Mouse (Mus musculus): ENCODE measurements at regions not wholly inside any gene's neighbourhood (a gene's known extent, or its start where the extent isn't known, plus 50 kb on each side); places are given as distances from the start of the nearest gene placed in this dataset.

- 45% methylated on average over 6 of the region's 6 CpGs for WGBS
- H3K27me3 ChIP-seq (ENCODE audit: control insufficient read depth, insufficient read depth, low read length): no peaks in the 10 kb centered on the region
- H3K4me3 ChIP-seq: no peak overlapping the region
- no peak overlapping the region for H3K9ac ChIP-seq (ENCODE audit: low read depth, low read length)
- no peak for DNase-seq
- intact Hi-C loops (cut with DNase I): no loop called here
- H3K4me1 ChIP-seq (ENCODE audit: control insufficient read depth, insufficient read depth, low read length): peaks cover 9% of the 10 kb centered on the region
- H3K79me2 ChIP-seq (replicated peaks; ENCODE audit: control insufficient read depth, insufficient read depth, low read length): no peaks in the 10 kb centered on the region
- 0 out of 2 replicates have a peak, but pooled peaks cover 3% of the 10 kb centered on the region for H3K36me3 ChIP-seq (ENCODE audit: control insufficient read depth, insufficient read depth, low read length)
- TF ChIP-seq CTCF (IDR thresholded peaks at IDR 0.05) (peak; percentile 43), POLR2A (IDR thresholded peaks at IDR 0.05; ENCODE audit: insufficient read depth, low read depth, low read length) (no peak), EP300 (IDR thresholded peaks at IDR 0.05; ENCODE audit: insufficient read depth, low read depth, low read length) (no peak)
- H3K27ac ChIP-seq: peak overlapping the region; percentile 43; the same call in 1 of the 2 replicates
Measured at GRCm38 (mm10) chr8:8831306-8831705, 141.0 kb upstream of the Arglu1 start.

DNA sequence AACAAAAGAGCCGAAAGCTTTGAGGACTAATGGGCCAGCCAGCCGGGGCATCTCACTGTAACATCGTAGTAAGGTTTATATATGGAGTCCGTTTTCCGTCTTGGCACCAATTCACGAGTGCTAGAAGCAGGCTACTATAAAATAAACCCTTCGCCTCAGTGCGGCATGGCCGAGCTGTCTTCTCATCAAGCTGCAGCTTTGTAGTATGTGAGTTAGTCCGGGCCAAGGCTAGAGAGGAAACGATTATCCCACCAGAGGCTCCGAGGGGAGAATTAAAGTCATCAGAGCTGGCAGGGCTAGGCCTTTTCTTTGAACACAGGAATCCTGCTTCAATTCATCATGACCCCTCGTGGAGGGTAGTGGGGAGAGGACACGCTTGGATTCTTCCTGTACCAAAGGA is 138.9 kb upstream of the Arglu1 start:
- DNase-seq: no peak
- H3K4me3 ChIP-seq: no peak overlapping the region
- intact Hi-C loops (cut with DNase I): loop anchor here (5.0 kb wide), 3 partner anchors 33 to 137 kb away; partner anchors contain the start of gene Arglu1
- no peaks in the 10 kb centered on the region for H3K27me3 ChIP-seq (ENCODE audit: control insufficient read depth, insufficient read depth, low read length)
- H3K4me1 ChIP-seq (ENCODE audit: control insufficient read depth, insufficient read depth, low read length): peaks cover 9% of the 10 kb centered on the region
- H3K27ac ChIP-seq: no peak overlapping the region
- H3K9ac ChIP-seq (ENCODE audit: low read depth, low read length): no peak overlapping the region
- H3K79me2 ChIP-seq (replicated peaks; ENCODE audit: control insufficient read depth, insufficient read depth, low read length): no peaks in the 10 kb centered on the region
- WGBS: 63% methylated on average over 14 of the region's 14 CpGs
- 0 out of 2 replicates have a peak, but pooled peaks cover 3% of the 10 kb centered on the region for H3K36me3 ChIP-seq (ENCODE audit: control insufficient read depth, insufficient read depth, low read length)
- TF ChIP-seq POLR2A (IDR thresholded peaks at IDR 0.05; ENCODE audit: insufficient read depth, low read depth, low read length): no peak
- TF ChIP-seq EP300 (IDR thresholded peaks at IDR 0.05; ENCODE audit: insufficient read depth, low read depth, low read length): no peak
- no peak for TF ChIP-seq CTCF (IDR thresholded peaks at IDR 0.05)

GRCm38 (mm10) chr8:8827555-8827954 is 137.2 kb upstream of the Arglu1 start:
- 0 out of 2 replicates have a peak, but pooled peaks cover 3% of the 10 kb centered on the region for H3K36me3 ChIP-seq (ENCODE audit: control insufficient read depth, insufficient read depth, low read length)
- intact Hi-C loops (cut with DNase I): loop anchor here (2.0 to 5.0 kb wide), 4 partner anchors 35 to 165 kb away; partner anchors contain the start of gene Arglu1
- DNase-seq: no peak
- H3K4me1 ChIP-seq (ENCODE audit: control insufficient read depth, insufficient read depth, low read length): peaks cover 9% of the 10 kb centered on the region
- 74% methylated on average over 7 of the region's 7 CpGs for WGBS
- H3K79me2 ChIP-seq (replicated peaks; ENCODE audit: control insufficient read depth, insufficient read depth, low read length): no peaks in the 10 kb centered on the region
- no peaks in the 10 kb centered on the region for H3K27me3 ChIP-seq (ENCODE audit: control insufficient read depth, insufficient read depth, low read length)
- peak overlapping the region; percentile 62 for H3K27ac ChIP-seq
- H3K4me3 ChIP-seq: no peak overlapping the region
- H3K9ac ChIP-seq (ENCODE audit: low read depth, low read length): no peak overlapping the region
- TF ChIP-seq CTCF (IDR thresholded peaks at IDR 0.05) (no peak), POLR2A (IDR thresholded peaks at IDR 0.05; ENCODE audit: insufficient read depth, low read depth, low read length) (no peak), EP300 (IDR thresholded peaks at IDR 0.05; ENCODE audit: insufficient read depth, low read depth, low read length) (no peak)

- peaks cover 9% of the 10 kb centered on the region for H3K4me1 ChIP-seq (ENCODE audit: control insufficient read depth, insufficient read depth, low read length)
- H3K36me3 ChIP-seq (ENCODE audit: control insufficient read depth, insufficient read depth, low read length): 0 out of 2 replicates have a peak, but pooled peaks cover 3% of the 10 kb centered on the region
- no peaks in the 10 kb centered on the region for H3K27me3 ChIP-seq (ENCODE audit: control insufficient read depth, insufficient read depth, low read length)
- H3K79me2 ChIP-seq (replicated peaks; ENCODE audit: control insufficient read depth, insufficient read depth, low read length): no peaks in the 10 kb centered on the region
- whole genome bisulfite sequencing: 36% methylated on average over 9 of the region's 9 CpGs
- DNase-seq: peak in 1 of 2 experiments; percentile 55
- TF ChIP-seq POLR2A (IDR thresholded peaks at IDR 0.05; ENCODE audit: insufficient read depth, low read depth, low read length): peak; percentile 30; the same call in 1 of the 2 replicates
- peak; percentile 55; the same call in 1 of the 2 replicates for TF ChIP-seq EP300 (IDR thresholded peaks at IDR 0.05; ENCODE audit: insufficient read depth, low read depth, low read length)
- no peak for TF ChIP-seq CTCF (IDR thresholded peaks at IDR 0.05)
- no peak overlapping the region for H3K4me3 ChIP-seq
- intact Hi-C loops (cut with DNase I): loop anchor here (2.0 to 5.0 kb wide), 4 partner anchors 36 to 166 kb away; partner anchors contain the start of gene Arglu1
- H3K9ac ChIP-seq (ENCODE audit: low read depth, low read length): no peak overlapping the region; the same call in 1 of the 2 replicates
- H3K27ac ChIP-seq: peak overlapping the region; percentile 62
Measured at GRCm38 (mm10) chr8:8826801-8827200, 136.5 kb upstream of the Arglu1 start.

GRCm38 (mm10) chr8:8824886-8825285 is 134.6 kb upstream of the Arglu1 start:
- no peak for DNase-seq
- no peak overlapping the region for H3K4me3 ChIP-seq
- 41% methylated on average over 5 of the region's 5 CpGs for WGBS
- no peaks in the 10 kb centered on the region for H3K79me2 ChIP-seq (replicated peaks; ENCODE audit: control insufficient read depth, insufficient read depth, low read length)
- H3K9ac ChIP-seq (ENCODE audit: low read depth, low read length): no peak overlapping the region
- TF ChIP-seq EP300 (IDR thresholded peaks at IDR 0.05; ENCODE audit: insufficient read depth, low read depth, low read length) (no peak), CTCF (IDR thresholded peaks at IDR 0.05) (no peak), POLR2A (IDR thresholded peaks at IDR 0.05; ENCODE audit: insufficient read depth, low read depth, low read length) (no peak)
- H3K4me1 ChIP-seq (ENCODE audit: control insufficient read depth, insufficient read depth, low read length): peaks cover 9% of the 10 kb centered on the region
- no peak overlapping the region; the same call in 1 of the 2 replicates for H3K27ac ChIP-seq
- H3K27me3 ChIP-seq (ENCODE audit: control insufficient read depth, insufficient read depth, low read length): no peaks in the 10 kb centered on the region
- peaks cover 4% of the 10 kb centered on the region for H3K36me3 ChIP-seq (ENCODE audit: control insufficient read depth, insufficient read depth, low read length)
- intact Hi-C loops (cut with DNase I): loop anchor here (5.0 kb wide), 4 partner anchors 37 to 137 kb away; partner anchors contain the start of gene Arglu1

DNA sequence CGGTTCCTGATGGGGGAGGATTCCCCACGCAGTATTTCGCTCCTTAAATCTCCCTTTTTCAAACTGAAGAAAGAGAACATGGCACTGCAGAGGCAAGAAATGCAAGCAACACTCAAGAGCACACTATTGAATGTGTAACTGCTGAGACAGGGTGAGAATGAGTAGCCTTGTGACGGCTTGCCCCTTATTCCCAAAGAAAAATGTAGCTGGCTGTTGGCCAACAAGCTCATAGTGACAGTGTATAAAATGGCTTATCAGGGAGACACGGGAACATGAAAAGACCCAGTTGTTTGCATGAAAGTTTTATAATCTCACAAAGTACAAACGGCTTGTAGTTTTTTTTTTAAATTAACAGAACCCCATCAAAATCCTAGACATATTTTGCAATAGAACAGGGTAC is 130.8 kb upstream of the Arglu1 start:
- Histone ChIP-seq H3K4me3 (no peak overlapping the region), H3K4me1 (ENCODE audit: control insufficient read depth, insufficient read depth, low read length) (no peaks in the 10 kb centered on the region), H3K27ac (no peak overlapping the region; the same call in 1 of the 2 replicates), H3K79me2 (replicated peaks; ENCODE audit: control insufficient read depth, insufficient read depth, low read length) (no peaks in the 10 kb centered on the region), H3K27me3 (ENCODE audit: control insufficient read depth, insufficient read depth, low read length) (no peaks in the 10 kb centered on the region), H3K36me3 (ENCODE audit: control insufficient read depth, insufficient read depth, low read length) (peaks cover 3% of the 10 kb centered on the region), H3K9ac (ENCODE audit: low read depth, low read length) (no peak overlapping the region)
- TF ChIP-seq EP300 (IDR thresholded peaks at IDR 0.05; ENCODE audit: insufficient read depth, low read depth, low read length) (no peak), CTCF (IDR thresholded peaks at IDR 0.05) (no peak), POLR2A (IDR thresholded peaks at IDR 0.05; ENCODE audit: insufficient read depth, low read depth, low read length) (no peak)
- WGBS: 43% methylated on average over 6 of the region's 6 CpGs
- intact Hi-C loops (cut with DNase I): loop anchor here (5.0 kb wide), 1 partner anchor 84 kb away; no protein-coding TSS in a partner anchor
- DNase-seq: no peak

Data from heart, adult 2 months (tissue).